Mouse (Mus musculus): ENCODE measurements around the gene Cdc42bpb.

The Cdc42bpb gene

DNA sequence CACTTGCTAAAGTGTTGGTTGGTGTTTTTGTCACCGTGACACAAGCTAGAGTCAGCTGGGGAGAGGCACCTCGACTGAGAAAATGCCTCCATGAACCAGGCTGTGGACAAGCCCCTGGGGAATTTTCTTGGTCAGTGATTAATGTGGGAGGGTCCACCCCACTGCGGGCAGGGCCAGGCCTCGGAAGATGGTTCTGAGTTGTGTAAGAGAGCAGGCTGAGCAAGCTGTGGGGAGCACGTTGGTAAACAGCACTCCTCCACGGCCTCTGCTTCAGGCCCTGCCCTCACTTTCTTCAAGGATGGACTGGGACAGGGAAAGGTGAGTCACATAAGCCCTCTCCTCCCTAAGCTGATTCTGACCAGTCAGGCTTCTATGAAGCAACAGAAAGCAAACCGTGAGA, 36.8 kb downstream of the Cdc42bpb start:
- no peak for DNase-seq (ENCODE audit: low read depth)

DNA sequence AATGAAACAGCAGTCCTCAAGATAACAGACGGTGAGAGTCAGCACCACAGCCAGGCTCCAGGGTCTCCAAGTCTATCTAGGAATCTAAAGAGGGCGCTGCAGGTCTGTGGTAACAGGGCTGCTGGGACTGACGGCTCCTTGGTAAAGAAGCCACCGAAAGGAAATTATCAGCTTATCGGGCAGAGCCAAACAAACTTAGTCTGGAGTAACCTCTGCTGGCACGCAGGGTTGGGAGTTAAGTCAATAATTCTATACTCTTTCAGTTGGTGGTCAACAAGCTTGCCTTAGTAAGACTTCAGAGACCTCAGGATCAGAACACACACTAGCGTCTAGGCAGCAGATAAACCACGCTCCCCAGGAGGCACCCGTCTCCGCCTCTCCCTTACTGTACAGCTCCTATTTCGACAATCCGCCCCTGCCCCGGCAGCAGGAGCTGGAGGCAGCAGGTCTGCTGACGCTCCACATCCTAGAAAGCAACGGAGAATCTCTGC, 39.6 kb downstream of the Cdc42bpb start:
- DNase-seq (ENCODE audit: low read depth), result peak; percentile 16

DNA sequence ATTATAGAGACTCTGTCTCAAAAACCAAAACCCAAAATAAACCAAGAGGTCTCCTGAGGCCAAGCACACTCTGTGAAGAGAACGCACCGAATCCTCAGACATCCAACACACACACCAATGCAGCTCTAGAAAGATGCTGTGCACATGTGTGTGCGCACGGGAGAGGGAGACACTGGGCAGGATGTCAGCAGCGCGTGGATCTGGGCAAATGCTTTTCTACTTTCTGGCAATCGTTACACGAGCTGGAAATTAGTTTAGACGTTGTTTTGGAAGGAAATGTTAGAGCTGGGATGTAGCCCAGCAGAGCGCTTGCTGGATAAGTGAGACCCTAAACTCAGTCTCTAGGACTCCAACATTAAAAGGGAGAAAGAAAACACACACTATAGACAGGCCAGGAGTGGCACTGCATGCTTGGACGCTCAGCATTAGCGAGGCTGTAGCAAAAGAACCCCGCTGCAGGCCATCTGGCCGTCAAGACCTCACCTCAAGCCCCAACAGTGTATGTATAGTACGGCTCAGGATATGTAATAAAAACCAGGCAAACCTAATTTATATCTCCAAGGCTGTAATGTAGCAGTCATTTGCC, 44.4 kb downstream of the Cdc42bpb start:
- DNase-seq (ENCODE audit: low read depth), result no peak

DNA sequence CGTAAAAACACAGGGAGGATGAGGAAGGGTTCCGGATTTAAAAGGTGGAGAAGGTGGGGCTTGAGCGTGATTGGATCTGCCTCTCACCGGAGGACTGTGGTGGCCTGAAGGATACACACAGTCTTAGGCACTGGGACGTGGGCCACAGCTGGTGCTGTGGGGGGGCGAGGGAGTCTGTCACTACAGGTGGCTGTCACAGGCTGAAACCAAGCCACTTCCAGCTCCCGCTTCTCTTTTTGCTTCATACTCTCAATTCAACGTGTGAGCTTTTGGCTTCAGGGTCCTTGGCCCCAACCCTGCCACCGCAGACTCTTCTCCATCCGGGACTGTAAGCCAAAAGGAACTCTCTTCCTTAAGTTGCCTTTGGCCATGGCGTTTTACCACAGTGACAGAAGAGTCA, 45.1 kb downstream of the Cdc42bpb start:
- no peak for DNase-seq (ENCODE audit: low read depth)

DNA sequence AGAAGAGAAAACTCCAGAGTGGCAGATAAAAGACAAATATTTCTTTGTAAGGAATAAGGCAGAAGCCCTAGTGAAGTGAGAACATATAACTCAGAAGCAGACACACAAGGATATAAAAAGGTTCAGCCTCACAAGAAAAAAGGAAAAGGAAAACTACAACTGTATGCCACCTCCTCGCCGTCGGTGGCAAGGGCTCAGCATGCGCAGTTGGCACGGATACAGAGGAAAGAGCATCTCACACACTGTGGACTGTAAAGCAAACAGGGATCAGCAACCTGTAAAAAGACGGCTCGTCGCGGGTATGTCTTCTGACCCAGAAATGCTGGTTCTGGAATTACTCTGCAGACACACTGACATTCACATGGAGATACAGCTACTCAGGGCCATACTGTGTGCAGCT, 45.9 kb downstream of the Cdc42bpb start:
- no peak for DNase-seq (ENCODE audit: low read depth)

DNA sequence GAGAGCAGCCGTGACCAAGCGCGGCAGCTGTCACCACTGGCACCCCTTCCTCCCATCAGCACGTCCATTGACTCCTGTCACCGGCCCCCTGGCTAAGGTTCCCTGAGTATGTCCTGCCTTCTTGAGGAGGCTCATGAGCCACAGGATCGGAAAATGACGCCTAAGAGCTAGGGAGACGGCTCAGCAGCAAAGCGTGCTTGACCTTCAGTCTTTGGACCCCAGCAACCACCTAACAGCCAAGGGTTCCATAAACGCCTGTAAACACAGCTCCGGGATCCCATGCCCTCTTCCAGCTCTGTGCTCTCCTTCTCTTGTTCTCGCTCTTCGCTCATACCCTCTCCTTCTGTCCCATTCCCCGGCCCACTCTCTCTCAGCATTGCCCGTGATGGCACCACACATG, 48.2 kb downstream of the Cdc42bpb start:
- no peak for DNase-seq (ENCODE audit: low read depth)

DNA sequence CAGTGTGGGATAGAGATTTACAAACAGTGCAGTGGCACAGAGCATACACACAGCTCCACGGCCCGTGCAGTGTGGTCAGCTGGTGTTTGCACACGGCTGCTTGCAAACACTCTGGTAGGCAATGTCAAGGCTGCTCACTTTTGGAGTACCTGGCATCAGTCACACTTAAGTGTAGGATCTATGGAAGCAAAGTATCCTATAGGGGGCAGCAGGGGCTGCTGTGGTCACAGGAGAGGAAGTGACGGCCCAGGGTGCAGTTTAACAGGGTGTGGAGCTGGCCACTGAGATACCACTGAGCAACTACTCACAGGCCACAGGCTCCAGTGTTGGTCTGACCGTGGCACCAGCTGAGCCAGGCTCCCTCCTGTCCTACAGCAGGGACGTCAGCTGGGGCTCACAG, 49.2 kb downstream of the Cdc42bpb start:
- DNase-seq (ENCODE audit: low read depth), result peak; percentile 18

DNA sequence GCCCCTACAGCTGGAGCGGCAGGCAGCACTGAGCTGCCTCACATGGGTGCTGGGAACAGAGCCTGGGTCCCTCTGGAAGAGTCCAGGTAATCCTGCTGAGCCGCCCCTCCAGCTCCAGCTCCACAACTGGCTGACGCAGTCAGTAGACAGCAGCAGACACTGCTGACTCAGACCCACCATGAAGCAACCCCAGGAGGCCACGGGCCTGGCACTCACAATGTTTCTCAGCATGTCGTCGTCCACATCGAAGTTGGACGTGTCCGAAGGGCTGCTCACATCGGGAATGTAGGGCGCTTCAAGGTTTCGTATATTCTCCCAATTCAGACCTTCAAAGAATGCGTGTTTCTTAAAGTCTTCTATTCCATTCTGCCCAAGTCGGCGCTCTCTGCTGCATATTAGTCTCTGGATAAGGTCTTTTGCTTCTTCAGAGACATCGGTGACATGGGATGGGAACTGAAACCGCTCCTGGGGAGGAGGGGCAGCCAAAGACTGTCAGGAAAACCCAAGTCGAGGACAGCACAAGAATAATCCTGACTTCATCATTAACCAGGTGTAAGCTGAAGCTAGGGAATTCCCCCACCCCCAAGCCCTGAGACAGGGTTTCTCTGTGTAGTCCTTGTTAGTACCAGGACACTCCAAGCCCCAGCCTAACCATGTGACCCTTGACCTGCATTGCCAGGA, 51.6 kb downstream of the Cdc42bpb start:
- no peak for DNase-seq (ENCODE audit: low read depth)

DNA sequence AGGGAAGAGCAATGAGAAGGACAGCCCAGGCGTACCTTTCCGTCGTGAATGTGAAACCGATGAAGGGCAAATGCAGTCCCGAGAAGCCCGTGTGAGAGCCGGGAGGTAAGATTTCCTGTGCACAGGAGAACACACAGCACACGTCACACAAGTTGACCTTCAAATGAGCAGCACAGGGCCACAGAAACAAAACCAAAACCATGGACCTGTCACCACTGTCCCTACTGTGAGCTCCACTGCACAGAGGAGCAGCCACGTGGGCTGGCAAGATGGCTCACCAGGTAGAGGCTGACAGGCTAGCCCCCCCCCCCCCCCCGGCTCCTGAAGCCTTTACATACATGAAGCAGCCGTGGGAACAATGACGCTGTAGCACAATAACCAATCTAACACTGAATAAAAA, 52.6 kb downstream of the Cdc42bpb start:
- no peak for DNase-seq (ENCODE audit: low read depth)

DNA sequence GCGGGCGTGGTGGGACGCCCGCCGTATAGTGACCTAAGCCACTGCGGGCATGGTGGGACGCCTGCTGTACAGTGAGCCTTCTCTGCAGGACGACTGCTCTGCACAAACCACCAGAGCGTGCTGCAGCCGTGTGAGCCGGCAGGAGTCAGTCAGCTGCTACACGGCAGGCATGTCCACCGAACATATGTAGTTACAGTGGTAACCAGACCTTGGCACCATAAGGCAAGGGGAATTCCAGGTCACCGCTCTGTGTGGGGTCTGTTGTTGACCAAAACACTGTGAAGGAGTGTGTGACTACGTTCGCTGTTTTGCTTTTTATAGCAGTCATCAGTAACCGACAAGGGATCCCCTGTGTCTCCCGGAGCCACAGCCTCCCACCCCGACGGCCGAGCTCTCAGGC, 53.0 kb downstream of the Cdc42bpb start:
- no peak for DNase-seq (ENCODE audit: low read depth)

DNA sequence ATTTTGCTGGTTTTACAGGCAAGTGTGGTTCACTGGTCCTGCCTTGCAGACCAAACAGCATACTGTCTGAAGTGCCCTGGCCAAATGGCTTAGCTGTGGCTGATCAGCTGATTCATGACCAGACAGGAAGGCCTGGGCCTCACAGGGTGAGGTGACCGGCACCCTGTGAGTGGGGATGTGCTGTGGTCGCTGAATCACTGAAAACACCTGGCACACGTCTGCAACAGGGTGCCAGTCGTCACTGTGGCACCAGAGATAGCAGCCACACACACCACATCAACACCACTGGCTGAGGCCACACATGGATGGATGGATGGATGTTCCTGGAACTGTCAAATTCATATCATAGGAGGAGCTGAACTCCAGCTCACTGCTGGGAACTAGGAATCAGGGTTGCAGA, 54.1 kb downstream of the Cdc42bpb start:
- no peak for DNase-seq (ENCODE audit: low read depth)

DNA sequence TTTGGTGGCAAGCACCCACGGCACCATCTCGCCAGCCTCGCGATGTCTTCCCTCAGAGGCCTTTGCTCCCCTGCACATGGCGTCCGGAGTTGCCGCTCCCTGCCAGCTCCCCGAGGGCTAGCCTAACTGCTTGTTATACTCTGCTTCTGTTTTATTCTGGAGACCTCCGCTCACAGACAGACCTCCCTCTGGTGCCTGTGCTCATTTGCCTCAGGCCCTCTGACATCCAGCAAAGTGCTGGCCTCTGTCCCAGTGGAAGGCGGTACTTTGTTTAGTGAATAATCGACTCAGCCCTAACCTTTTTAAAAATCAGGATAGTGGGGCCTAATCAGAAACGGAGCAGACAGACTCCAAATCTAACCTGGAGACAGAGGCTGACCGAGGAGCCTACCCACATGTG, 55.7 kb downstream of the Cdc42bpb start:
- DNase-seq (ENCODE audit: low read depth), result no peak

DNA sequence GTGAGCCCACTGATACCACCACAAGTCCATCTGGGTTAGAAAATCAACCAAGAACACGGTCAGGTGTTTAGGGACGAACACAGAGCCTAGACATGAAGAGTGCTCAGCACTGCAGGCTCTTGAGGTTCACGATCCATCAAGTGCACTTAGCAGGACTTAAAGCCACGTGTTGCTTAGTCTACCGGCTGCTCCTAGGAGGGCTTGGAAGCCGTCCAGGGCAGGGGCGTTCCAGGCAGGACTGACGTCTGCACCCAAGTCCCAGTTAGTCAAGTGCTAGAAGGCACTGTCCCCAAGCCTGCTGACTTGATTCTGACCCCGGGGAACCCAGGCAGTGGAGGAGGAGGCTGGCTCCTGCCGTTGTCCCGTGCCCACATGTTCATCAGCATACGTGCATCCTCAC, 57.0 kb downstream of the Cdc42bpb start:
- DNase-seq (ENCODE audit: low read depth), result no peak

DNA sequence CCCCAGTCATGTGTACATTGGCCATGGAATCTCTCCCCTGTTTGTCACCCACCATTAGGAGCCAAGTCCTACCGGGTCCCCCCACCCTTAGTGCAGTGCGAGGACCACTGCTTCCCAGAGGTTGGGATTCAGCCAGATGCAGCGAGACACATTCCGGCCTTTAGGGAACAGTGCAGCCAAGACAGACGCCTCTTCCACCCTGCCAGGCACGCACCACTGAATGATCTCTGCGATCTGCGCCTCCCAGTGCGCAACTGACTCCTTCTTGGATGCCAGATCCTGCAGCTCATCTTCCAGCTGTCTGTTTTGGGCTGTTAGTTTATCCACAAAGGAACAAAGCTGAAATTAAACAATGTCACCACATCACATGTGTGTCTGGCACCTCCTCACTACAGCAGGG, 59.8 kb downstream of the Cdc42bpb start:
- DNase-seq (ENCODE audit: low read depth), result no peak

DNA sequence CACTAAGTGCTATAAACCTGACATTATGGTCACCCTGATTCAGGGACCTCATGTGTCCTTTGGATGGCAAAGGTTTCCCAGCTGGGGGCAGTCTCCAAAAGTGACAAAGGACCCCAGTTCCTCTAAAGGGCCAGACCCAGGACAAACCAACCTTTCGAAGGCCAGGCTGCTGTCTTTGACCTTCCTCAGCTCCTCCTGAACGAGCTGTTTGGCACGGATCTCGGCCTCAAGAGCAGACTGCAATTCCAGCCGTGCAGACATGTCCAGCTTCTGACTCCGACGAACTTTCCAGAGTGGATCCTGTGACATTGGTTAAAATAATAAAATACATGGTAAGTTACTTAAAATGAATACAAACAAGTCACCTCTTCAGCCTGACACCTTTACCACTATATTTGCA, 63.2 kb downstream of the Cdc42bpb start:
- DNase-seq (ENCODE audit: low read depth), result no peak

DNA sequence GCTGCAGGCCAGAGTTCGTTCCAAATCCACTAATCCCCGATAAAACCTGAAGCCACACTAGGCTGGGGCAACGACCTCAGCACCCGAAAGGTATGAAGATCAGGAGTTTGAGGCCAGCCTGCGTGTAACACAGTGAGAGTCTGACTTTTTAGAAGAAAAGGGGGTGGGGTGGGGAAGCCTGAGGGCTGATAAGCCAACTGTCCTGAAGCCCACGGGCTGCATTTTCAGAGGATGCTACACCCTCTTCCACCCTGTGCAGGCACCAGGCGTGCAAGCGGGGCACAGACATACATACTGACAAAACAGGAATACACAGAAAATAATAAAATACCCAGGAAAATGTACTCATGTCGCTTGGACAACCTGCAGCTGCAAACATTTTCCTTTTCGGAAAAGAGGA, 65.7 kb downstream of the Cdc42bpb start:
- DNase-seq (ENCODE audit: low read depth), result no peak

DNA sequence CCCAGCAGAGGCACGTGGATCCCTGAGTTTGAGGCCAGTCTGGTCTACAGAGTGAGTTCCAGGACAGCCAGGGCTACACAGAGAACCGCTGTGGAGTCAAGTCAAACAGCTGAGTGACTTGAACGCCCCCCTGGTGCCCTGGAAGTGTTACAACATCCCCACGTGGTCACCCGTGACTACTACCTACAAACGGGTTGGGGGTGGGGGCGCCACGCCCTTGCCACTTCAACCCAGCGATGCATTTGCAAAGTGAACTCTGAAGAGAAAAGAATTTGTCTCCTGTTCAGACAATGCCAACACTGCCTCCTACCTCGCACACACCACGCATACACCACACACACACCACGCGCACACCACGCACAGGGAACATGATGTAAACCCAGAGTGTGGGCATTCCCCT, 67.6 kb downstream of the Cdc42bpb start:
- no peak for DNase-seq (ENCODE audit: low read depth)

DNA sequence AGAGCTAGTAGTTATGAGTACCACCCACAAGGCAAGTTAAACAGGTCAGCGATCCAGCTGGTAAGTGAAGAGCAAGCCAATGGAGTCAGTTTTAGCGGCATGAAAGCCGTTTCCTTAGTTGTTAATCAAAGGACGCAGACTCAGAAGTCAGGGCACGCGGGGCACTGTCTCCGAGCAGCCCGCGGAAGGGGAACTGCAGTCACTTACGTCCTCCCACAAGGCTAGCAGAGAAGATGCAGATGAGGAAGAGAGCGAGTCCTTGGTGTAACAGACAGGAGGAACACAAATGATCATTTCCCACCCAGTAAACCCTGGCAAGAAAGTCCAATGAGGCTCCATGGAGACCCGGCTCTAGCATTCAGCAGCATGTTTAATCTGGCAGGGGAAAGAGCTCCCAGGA, 68.3 kb downstream of the Cdc42bpb start:
- DNase-seq (ENCODE audit: low read depth), result no peak

DNA sequence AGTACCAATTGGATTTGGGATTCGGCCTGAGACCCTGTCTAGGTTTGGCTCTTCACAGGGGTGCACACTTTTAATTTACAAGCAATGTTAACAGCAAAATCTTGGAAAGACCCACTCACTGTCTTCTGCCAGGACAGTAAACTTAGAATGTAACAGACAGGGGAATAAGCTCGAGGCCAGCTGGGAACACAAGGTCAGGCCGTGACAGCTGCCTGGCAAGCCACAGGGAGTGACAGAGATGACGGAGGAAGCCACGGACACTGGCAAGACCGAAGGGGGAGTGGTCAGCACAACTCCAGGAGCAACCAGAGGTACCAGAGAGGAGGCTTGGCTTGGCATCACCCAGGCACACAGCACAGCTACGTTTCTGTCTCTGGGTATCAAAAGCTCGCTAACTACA, 70.7 kb downstream of the Cdc42bpb start:
- DNase-seq (ENCODE audit: low read depth), result no peak

DNA sequence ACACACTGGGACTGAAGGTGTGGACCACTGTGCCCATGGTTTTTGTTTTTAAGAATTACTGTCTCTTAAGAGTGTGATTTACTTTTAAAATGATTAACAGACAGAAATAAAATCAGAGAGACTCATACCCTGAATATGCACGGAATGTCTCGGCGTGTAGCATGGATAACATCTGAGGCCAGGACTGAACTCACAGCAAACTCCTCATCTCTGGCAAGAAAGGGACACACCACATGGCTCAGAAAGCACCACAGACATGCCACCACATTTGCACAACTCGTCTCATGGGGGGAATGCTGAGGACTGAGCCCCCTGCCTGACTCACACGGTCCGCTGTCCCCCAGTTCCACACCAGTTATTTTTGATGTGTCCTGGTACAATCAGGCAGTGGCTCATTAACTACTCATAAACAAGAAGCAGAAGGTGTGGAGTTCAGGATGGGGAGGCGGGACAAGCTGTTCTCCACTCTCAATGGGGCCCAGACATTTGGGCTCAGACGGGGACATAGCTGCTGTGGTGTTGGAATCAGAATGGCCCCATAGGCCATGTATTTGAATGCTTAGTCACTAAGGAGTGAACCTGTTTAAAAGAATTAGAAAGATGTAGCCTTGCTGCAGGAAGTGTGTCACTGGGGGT, 73.7 kb downstream of the Cdc42bpb start:
- DNase-seq (ENCODE audit: low read depth), result no peak

DNA sequence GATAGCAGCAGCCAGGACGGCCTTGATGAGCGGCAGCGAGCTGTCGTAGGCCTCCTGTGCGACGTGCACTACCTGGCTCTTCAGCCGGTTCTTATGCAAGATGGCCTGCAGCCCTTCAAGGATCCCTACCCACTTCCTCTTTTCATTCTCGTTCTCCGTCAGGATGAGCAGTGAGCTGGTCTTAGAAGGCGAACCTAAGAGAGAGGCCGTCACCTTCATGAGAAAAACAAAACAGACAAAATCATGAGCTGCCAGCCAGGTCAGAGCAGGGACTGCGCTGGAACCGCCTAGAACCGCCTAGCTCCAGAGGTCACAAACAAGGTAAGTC, 75.5 kb downstream of the Cdc42bpb start:
- DNase-seq (ENCODE audit: low read depth), result peak; percentile 34

DNA sequence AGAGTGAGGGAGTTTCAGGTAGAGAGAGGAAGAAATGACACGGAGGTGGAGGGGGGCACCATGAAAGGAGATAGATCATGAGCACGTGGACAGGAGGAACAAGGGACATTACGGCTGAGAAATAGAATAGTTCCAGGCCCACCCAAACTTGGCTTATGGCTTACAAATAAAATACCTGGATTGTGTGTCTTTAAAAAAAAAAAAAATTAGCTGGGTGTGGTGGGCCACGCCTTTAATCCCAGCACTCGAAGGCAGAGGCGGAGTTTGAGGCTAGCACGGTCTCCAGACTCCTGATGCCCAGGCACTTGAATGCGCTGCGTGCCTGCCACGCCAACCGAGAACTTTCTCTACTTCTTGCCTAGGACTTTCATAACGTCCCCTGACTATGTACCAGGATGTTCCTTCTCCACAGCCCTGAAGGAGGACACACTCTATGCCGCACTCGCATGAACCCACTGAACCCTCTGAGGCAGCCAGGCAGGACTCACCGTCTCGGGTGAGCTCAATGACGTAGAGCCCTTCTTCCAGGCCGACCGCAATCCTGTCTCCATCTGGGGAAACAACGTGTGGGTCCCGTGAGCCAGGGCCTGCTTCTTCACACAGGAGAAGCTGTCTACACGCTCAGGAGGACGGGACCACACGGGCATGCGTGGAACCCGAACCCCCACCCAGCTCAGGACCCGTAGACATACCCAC, 76.0 kb downstream of the Cdc42bpb start:
- DNase-seq (ENCODE audit: low read depth), result no peak

DNA sequence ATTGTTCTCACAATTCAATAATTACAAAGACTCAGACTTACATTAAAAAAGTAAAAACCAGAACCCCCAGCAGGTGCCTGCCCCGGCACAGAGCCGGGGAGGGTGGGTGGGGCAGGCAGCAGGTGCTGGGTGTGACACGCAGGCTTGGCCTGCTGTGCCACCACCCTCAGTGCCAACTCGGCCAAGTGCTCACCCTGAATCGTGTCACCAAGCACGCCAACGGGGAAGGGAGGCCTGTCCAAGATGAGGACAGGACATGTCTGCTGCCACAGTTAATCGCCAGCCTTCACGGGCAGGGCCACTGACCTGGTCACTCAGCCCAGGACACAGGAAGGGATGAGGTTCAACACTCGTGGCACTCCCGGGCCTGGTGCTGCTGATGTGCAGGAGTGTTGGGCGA, 84.5 kb downstream of the Cdc42bpb start:
- DNase-seq (ENCODE audit: low read depth), result no peak
